Mouse (Mus musculus) liver, embryonic 14.5 days (tissue): Measurements from ENCODE around the gene Efna5.

Experiments used
- CTCF ChIP-seq: IDR thresholded peaks from 2 replicates; pipeline ENCODE4 v1.5.1; 2016; ENCODE audit warnings: antibody characterized with exemption, low read depth, control low read depth
- EP300 ChIP-seq: IDR thresholded peaks from 2 replicates; pipeline ENCODE4 v1.6.1; 2016; ENCODE audit warnings: antibody characterized with exemption, low read depth

GRCm38 (mm10) chr17:62737404-62737803, 143.7 kb downstream of the Efna5 start:
- TF ChIP-seq CTCF (no peak), EP300 (no peak)
